Mouse (Mus musculus) c-Kit-positive CD71-positive TER-119-negative erythroid progenitor cells, embryonic 14.5 days (primary cell): Measurements from ENCODE around the gene Ulk1.

Experiments
- DNase-seq: peaks from one replicate; pipeline ENCODE4 v3.0.0-alpha.2; 2013; ENCODE audit warnings: low read depth

The Ulk1 gene

DNA sequence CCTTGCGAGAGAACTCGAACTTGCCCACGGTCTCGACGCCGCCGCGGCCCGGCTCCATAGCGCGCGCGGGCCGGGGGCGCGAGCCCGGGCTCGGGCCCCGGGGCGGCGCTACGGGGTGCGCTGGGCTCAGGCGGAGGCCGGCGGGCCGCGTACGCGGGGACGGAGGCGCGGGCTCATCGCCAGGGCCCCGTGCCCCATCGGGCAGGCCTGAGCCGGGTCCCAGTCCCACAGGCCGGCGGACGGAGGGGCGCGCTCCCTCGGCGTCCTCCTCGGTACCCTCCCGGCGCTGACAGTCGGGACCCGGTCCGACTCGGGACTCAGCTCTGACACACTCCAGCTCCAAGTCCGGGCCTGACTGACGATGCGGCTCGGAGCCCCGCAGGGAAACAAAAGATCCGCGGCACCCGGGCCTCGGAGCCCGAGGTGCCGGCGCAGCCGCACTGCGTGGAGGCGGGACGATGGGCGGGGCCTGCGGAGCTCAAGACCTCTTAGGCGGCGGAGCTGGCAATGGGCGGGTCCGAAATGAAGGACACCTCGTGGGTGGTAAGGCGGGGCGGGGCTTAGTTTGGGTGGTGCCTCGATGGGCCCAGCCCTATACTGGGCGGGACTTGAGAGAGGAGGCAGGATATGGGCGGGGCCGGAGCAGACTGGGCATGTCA, at the start of gene Ulk1:
TSS of gene Ulk1 (minus strand) at position 431 of the 659 bp plus-strand sequence.
- peak; percentile 99 for DNase-seq

DNA sequence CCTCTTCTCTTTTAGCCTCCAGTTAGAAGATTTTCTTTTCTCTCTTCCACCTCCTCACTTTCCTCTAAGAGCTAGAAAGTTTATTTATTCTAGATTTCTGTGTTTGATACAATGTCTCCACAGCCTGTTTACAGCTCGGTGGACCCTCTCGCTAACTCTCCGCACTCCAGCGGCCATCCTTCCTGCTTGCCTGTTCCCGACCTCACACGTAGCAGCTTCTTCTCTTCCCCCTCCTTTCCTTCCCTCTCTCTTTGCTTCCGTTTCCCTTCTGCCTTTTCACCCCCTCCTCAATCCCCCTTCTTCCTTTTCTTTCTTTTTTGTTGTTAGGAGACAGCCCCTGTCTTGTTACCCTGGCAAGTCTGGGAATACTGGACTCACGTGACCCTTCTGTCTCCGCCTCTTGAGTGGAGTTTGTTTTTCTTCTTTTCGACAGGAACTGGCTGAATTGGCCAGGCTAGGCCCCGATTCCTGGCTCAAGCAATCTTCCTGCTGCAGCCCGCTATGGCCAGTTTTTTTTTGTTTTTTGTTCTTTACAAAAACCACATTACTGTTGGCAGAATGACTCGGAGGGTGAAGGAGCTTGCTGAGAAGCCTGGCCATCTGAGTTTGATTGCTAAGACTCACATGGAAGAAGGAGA, 49.2 kb upstream of the Ulk1 start:
- DNase-seq: no peak

DNA sequence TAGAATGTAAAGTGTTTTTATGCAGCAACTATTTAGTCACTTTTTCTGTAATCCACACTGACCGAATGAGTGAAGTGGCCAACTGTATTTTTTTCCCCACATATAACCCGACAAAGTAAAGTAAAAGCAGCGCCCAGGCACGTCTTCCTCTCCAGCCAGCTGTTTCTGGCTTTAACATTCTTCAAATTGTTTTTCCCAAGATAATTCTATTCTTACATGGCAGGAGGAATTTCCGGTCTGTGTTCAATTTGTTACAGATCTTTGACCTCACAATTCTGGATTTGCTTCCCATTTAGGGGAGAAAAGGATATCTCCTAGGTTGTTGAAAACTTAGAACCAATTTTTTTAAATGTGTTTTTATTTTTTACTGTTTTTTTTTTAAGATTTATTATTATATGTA, 47.2 kb upstream of the Ulk1 start:
- DNase-seq: no peak

DNA sequence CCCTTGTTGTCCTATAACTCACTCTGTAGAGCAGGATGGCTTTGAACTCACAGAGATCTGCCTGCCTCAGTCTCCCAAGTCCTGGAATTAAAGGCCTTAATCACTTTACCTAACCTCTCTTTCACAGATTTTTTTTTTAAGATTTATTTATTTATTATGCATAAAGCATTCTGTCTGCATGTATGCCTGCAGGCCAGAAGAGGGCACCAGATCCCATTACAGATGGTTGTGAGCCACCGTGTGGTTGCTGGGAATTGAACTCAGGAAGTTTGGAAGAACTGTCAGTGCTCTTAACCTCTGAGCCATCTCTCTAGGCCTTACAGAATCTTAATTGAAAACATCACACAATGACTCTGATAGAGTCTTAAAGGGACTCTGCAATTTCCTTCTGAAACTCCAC, 43.1 kb upstream of the Ulk1 start:
- no peak for DNase-seq

DNA sequence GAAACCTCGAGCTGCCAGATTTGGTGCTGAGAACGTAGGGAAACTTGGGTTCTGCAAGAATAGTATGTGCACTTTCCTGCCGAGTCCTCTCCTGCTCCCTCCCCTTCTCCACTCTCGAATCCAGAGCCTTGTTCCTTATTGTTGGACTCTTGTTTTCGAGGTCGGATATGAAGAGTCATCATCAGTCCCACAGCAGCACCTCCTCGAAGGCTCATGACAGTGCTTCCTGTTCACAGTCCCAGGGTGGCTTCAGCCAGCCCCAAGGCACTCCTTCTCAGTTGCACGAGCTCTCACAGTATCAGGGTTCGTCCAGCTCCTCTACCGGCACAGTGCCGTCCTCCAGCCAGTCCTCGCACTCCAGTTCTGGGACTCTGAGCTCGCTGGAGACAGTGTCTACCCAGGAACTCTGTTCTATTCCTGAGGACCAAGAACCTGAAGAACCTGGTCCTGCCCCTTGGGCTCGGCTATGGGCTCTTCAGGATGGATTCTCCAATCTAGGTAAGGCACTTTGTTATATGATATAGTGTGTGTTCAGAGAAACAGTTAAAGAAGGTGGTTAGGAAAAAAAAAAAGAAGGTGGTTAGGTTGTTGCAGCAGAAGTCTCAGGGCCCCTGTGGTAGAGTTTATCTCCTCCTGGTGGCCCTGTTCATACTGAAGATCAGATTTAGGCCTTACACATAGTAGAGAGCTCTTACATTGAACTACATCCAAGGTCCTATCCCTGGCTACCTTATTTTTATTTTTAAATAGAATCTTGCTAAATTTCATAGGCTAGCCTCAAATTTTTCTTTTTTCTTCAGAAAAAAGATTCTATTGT, 31.4 kb upstream of the Ulk1 start:
- DNase-seq: peak; percentile 50

DNA sequence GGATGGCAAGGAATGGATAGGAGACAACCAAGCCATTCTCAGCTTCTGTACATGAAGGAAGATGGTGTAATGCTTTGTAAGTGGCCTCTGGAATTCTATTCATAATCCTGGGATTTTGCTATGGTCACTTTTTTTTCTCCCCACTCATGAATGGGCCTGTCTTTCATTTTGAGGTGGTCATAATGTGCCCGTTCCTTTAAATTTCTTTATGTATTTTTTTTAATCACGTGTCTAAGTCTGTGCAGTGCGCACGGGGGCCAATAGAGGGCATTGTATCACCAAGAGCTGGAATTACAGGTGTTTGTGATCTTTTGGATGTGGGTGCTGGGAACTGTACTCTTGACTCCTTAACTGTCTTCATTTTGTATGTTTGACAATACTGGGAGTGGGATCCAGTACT, 30.6 kb upstream of the Ulk1 start:
- peak; percentile 75 for DNase-seq

DNA sequence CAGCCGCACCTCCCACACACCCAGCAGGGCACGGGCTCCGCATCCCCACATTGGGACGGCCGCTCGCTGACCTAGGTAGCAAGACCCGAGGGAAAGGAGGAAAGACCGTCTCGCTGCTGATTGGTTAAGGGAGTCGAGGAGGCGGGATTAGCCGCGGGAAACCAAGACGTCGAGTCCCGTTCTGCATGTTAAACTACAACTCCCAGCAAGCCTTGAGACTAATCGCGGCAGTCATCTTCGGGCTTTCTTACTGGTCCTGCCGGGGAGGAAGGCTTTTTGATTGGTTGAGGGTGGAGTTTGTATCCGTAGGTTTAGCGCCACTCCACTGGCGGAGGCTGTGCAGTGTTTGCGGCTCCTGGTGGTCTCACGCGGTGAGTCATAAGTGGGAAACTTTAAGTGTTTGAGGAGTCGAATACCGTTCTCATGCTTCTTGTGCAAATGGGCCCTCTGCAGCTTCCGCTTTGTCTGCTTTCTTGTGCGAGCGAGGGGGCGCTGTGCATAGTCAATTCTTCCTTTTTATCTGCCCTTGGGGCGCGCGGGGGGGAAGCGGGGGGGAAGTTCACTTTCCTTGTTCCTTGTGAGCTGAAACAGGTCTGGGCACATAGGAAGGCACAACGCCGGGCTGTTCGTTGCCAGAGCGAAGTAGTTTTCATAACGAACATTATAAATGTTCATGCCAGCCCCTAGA, 29.9 kb upstream of the Ulk1 start, which contains the start of the genes Hscb and Chek2:
TSS of gene Hscb (minus strand) at position 100 of the 688 bp plus-strand sequence.
TSS of gene Chek2 (plus strand) at position 302 of the 688 bp plus-strand sequence.
- peak; percentile 98 for DNase-seq

DNA sequence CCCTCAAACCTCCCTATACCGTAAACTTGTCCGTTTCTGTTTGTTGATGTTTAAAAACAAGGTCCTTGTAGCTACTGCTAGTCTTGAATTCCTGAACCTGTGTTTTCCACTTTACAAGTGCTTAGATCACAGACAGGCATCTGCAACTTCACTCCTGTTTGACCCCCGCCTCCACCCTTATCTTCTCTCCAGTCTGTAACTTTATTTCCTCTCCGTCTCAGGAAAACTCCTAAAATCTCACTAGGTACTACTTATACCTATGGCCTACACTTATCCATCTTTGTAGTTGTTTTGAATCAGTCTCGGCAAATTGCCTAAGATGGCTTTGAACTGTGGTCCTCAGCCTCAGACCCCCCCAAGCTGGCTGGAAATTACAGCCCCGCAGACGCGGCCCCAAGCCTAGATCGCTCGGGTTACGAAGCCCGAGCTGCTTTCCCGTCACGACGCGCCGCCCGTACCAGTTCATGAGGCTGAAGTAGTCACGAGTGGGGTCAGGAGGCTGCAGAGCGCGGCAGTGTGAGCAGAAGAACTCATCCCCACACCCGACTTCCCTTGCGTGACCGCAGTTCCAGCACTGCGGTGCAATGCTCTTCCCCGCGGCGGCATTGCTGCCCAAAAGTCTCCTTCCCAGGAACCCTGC, 29.3 kb upstream of the Ulk1 start:
- peak; percentile 40 for DNase-seq

DNA sequence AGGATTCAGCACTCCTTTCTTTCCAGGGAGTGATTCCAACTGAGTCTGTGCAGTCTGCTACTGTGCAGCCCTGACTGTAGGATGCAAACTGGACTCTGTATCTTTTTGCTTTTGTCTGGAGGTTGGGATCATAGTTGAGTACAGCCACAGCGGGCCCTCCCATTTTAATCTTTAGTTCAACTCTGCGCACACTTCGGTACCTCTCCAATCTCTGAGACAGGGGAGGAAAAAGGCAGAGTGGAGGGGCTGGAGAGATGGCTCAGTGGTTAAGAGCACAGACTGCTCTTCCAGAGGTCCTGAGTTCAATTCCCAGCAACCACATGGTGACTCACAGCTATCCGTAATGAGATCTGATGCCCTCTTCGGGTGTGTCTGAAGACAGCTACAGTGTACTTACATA, 28.1 kb upstream of the Ulk1 start:
- DNase-seq: peak; percentile 48

DNA sequence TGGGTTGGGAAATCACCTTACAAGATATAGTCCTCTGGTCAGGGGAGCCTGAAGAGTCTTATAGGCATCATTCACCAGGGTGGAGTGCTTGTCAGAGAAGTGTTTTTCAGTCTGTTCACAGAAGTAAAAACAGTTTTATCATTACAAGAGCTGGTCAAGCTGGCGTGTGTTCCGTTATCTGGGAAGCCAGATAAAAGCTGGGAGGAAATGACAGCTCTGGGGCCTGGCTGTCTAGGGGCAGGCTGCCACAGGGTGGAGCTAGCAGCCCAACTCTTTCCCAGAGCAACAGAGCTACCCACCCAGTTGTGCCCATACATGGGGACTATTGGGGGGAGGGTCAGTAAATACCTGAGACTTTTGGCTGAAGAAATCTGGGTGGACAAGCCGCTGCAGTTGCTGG, 26.1 kb upstream of the Ulk1 start:
- DNase-seq: peak; percentile 85

DNA sequence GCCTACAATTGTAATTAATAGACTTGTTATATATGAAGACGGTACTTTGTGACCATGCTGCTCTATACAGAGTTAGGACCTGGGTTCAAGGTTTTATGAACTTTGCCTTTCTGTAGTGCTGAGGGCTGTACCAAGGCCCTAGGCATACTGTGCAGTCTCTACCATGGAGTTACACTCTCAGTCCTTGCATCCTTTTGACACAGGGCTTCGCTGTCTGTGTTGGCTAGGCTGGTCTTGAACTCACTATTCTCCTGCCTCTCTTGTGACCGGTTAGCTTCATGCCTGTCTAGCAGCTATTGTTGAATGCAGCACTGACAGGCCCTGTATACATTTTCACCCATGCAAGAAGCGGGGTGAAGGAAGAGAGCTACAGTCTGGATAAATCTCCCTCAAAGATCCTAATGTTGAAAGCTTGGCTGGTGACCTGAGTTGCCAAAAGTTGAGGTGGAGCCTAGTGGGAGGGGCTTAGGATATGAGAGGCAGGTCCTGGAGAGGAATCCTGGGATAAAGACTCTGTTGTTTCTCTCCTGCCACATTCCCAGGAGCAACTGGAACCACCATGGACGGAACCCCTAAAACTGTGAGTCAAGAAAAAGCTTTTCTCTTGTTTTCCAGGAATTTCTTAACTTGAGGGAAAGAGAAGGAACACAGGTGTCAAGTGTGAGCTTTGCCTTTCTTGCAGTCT, 21.3 kb upstream of the Ulk1 start:
- DNase-seq: no peak

DNA sequence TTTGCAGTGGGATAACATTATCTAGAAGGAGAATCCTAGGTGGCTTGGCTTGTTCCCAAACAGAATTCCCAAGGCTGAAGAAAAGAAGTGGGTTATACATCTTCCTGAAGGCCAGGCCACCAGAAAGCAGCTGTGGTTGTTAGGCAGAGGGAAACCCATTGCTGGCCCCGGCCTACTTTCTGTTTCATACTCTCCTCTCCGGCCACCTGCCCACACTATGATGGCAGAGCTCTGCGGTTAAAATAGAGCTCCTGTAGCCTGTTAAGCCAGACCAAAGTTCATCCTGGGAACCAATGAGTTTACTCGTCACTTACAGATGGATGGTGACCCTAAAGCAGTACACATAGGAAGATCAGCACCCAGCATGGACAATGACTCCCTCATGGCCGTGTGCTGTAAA, 17.7 kb upstream of the Ulk1 start:
- DNase-seq: no peak

DNA sequence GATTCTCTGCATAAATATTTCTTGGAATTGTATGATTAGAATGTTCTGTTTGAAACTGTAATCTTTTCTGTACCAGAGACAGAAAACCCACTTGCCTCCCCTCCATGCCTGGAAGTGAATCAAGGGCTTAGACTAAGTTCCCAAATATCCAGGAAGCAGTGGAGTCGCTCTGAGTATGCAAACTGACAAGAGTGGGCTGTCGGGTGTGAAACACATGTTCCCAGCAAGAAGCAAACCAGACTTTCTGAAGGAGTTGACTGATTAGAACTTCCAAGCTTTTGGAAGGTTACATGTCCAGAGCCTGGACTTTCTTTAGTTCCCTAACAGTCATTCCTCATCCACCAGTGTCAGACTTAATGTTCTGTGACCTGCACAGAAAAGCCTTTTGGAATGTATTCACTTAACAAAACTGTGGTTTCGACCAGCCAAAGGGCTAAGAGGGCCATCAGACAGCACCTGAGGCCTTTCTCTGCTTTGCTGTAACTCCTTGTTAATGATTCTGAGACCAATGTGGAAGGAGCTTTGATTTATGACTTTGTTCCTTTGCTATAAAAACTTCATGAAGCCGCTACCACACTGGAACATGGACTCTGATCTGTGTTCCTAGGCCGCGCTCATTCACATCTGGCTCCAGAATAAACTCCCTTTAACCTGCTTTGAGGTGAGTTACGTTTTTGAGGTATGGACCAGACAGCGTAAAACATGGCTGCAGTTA, 17.0 kb upstream of the Ulk1 start:
- no peak for DNase-seq

DNA sequence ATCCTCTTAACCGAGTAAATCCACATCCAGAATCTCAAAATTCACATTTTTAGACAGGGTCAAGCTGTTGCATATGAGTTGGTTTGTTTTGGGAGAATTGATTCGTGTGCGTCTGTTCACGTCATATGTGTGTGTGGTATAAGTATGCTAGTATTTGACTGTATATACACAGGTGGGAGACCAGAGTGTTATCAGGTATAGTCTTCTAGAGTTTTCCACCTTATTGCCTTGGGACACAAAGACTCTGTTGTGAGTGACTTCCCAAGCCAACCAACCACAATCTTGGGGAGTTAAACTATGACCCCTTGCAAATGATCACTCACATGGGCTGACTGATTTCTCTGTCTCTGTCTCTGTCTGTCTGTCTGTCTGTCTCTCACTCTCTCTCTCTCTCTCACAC, 14.5 kb upstream of the Ulk1 start:
- DNase-seq: no peak

DNA sequence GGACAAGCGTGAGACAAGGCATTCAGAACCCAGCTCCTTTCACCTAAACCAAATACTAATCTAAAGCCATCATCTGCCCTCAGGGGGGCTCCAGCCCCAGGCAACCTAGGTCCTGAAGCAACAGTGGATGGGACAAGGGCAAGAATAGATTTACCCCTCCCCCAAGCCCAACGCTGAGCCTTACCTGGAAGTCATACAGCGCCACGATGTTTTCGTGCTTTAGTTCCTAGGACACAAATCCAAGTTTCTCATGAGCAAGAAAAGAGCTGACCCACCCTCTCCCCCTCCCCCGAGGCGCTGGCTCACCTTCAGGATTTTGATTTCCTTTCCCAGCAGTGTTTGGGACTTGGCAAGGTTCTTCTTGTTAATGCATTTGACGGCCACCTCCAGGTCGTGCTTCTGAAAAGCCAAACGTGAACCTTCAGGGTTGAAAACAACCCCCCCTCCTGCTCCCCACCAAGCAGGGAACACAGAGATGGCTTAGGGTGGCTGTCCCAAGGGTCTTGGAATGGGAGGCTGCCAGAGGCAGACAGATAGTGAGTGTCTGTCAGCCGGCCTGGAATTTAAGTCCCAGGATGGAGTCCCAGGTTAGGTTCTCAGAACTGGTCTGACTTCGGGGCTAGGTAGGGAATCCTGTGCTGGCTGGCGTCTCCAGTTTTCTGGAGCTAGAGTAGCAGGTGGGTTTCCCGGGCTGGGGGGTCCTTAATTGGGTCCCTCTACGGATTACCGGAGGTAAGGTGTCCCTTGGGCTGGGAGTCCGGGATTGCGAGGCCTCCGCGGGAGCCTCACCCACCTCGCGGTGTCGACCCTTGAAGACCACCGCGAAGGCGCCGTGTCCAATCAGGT, 853 bp downstream of the Ulk1 start:
- DNase-seq: no peak

DNA sequence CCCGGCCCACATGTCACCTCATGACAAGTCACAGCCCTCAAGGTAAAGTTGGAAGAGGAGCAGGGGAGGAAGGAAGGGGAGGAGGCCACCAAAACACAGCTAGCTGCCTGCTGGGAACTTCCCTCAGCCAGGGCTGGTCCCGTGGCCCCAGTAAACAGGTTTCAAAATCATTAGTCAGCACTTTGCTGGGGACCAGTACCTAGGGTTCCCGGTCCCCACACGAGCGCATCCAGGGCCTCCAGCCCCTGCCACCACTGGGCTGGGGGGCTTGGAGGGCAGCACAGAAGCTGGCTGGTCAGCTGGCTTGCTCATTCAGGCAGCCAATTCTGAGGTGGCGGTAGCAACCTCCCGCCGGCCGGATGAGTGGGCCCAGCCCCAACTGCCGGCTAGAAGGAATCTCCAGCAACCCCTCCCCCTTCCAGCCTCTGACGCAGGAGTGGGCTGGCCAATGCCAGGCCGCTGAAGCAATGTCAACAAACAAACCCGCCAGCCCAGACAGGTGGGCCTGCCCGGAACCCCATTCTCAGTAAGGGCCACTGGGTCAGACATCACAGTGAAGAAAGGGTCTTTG, 1.8 kb downstream of the Ulk1 start:
- peak; percentile 78 for DNase-seq

DNA sequence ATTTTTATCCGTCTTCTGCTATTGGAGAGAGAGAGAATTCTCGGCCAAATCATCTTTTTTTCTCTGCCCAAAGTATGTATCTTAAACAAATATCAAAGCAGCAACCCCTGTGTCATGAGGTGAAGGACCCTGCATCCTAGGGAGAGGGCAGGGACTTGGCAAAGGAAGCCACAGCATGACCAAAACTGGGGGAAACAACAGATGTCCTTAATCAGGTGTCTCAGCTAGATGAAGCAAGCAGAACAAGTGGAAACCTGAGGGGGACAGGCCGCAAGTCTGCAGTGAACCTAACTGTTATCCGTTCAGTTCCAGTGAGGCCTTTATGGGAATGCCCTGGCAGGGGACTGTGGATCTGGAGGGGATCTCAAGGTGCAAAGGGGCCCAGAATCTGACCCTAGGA, 2.4 kb downstream of the Ulk1 start:
- DNase-seq: no peak

DNA sequence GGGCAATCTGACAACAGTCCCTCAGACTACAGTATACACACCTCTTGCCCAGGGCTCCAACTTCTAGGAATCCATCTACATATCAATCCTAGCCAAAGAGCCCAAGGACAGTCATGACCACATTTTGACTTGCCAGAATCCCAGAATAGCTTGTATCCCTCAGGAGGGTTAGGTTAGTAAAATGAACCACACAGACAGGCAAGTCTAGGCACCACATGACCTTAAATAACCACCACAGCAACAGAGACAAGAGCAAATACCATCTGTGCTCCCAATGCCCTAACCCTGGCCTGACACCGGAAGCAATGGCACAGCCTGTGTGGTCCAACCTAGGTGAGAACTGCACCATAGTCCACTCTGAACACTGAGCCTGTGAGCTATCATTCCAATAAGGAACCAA, 3.2 kb downstream of the Ulk1 start:
- DNase-seq: no peak

DNA sequence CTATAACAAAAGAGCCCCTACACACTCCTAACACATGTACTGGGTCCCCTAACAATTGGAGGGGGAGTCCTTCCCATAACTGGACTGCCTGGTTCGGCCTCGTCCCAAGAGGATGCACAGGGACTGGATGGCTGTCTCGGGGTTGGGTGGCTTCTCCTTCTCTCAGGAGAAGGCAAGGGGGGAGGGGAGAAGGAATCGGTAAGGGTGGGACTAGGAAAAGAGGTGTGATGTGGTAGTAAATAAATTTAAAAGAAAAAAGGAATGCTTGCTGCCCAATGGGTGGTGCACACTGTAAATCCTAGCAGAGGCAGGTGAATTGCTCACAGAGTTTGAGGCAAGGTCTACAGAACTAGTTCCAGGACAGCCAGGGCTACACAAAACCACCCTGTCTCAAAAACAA, 3.7 kb downstream of the Ulk1 start:
- no peak for DNase-seq
